Mouse (Mus musculus): ENCODE results near the gene Irak1bp1. TPM values are rescaled to one million over a fixed set of nuclear protein-coding genes. Genes with fewer than 3 reads are reported as not detected.

The Irak1bp1 gene
- polyA plus RNA-seq, 1 experiment from 2014 or later = 11.9 TPM

DNA sequence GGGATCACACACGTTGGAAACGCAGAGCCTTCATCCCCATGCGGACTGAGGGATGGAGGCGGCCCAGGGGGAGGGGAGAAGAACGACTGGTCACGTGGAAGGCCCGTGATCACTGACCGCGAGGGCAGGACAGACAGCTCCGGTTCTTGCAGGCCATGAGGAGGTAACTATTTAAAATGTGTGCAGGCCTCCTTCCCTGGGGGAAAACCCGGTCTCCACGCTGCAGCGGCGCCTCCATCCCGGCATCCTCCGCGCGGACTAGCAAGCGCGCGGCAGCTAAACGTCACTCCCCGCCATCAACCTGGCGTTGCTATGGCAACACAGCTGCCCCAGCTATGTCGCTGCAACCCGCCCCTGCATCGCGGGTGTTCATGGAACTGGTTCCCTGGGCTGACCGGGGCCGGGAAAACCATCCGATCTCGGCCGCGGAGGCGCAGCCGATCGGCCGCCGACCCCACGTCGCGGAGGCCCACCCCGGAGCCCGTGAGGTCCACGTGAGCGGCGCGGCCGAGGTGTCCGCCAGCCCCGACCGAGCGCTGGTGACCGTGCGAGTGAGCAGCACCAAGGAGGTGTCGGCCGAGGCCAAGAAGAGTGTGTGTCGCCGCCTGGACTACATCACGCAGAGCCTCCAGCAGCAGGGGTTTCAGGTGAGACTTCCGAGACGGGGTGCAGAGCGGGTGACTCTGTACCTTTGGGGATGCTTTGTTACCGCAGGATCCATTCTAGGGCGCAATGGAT is 522 bp downstream of the Irak1bp1 start:
- Histone ChIP-seq H3K9ac (ENCODE audit: low read length) (peak overlapping the region; percentile 75), H3K4me2 (ENCODE audit: low read depth, low read length) (peak overlapping the region; percentile 81), H3K36me3 (ENCODE audit: control insufficient read depth, insufficient read depth) (no peaks in the 10 kb centered on the region), H3K27me3 (ENCODE audit: control insufficient read depth, insufficient read depth, low read length) (no peaks in the 10 kb centered on the region), H3K27ac (ENCODE audit: low read length) (peak overlapping the region; percentile 74), H3K4me1 (ENCODE audit: control insufficient read depth, insufficient read depth, low read length) (peaks cover 6% of the 10 kb centered on the region), H3K9me3 (replicated peaks; ENCODE audit: control insufficient read depth, low read length) (no peaks in the 10 kb centered on the region), H3K4me3 (ENCODE audit: low read length) (peak overlapping the region; percentile 67)
- under 1% methylated on average over 65 of the region's 65 CpGs for WGBS
- ATAC-seq (replicated peaks; ENCODE audit: extremely low read depth, insufficient read depth, low FRiP score) = peak; percentile 91

DNA sequence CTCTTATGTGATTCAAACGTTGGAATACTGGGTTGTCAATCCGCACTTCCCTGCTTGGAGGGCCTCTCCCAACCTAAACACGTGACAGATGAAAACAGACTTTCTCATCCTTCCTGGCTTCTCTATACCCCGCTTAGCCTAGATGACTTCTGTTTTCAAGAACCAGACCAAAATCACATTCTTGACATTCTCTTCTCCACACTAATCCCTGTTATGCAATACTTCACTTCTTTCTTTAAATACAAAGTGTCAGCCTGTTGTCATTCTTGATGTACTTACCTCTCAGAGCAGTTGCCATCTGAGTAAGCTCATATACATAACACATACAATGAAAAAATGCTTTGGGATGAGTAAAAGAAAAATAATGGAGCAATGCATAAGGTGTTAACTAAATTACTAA is 2.6 kb downstream of the Irak1bp1 start:
- no peaks in the 10 kb centered on the region for H3K9me3 ChIP-seq (replicated peaks; ENCODE audit: control insufficient read depth, low read length)
- no peak overlapping the region for H3K27ac ChIP-seq (ENCODE audit: low read length)
- no peak overlapping the region for H3K4me3 ChIP-seq (ENCODE audit: low read length)
- WGBS = 35% methylated on average over 4 of the region's 4 CpGs
- H3K36me3 ChIP-seq (ENCODE audit: control insufficient read depth, insufficient read depth) = no peaks in the 10 kb centered on the region
- H3K27me3 ChIP-seq (ENCODE audit: control insufficient read depth, insufficient read depth, low read length) = no peaks in the 10 kb centered on the region
- H3K9ac ChIP-seq (ENCODE audit: low read length) = no peak overlapping the region
- ATAC-seq (replicated peaks; ENCODE audit: extremely low read depth, insufficient read depth, low FRiP score) = no peak
- H3K4me1 ChIP-seq (ENCODE audit: control insufficient read depth, insufficient read depth, low read length) = peaks cover 6% of the 10 kb centered on the region
- H3K4me2 ChIP-seq (ENCODE audit: low read depth, low read length) = no peak overlapping the region

DNA sequence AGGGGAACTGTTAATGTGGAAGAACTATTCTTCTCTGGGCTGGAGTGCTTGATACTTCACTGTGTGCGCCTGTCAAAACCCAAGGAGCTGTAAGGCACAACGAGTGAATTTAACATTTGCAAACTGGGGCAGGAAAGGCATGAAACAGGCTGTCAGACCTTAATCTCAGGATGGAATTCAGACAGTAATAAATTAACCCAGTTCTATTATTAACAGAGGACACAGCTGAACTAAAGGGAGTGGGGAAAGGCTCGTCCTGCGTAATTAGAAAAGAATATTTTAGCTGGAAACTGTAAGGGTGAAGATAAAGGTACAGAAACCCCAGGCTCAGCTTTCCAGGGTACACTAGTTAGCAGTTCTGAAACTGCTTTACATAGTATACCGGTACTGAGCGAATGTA is 6.6 kb downstream of the Irak1bp1 start:
- WGBS = 75% methylated on average over 6 of the region's 6 CpGs
- no peak for ATAC-seq (replicated peaks; ENCODE audit: extremely low read depth, insufficient read depth, low FRiP score)

DNA sequence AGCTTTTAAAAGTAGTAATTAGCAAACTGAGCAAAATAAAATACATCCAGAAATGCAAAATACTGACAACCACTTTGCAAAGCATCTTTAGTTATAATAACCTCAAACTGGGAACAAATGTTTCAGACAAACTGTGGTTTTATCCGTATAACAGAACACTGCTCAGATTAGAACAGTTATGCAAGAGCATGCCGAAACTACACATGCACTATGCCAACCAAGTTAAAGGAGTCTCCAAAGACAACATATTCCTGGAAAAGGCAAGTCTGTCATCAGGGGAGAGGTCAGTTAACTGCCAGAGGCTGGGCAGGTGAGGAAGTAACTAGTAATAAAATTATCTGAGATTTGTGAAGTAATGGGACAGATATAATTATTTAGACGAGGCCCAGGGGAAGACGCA is 13.3 kb downstream of the Irak1bp1 start:
- Histone ChIP-seq H3K4me3 (ENCODE audit: low read length) (no peak overlapping the region), H3K4me2 (ENCODE audit: low read depth, low read length) (no peak overlapping the region), H3K9ac (ENCODE audit: low read length) (no peak overlapping the region), H3K9me3 (replicated peaks; ENCODE audit: control insufficient read depth, low read length) (no peaks in the 10 kb centered on the region), H3K27me3 (ENCODE audit: control insufficient read depth, insufficient read depth, low read length) (no peaks in the 10 kb centered on the region), H3K36me3 (ENCODE audit: control insufficient read depth, insufficient read depth) (no peaks in the 10 kb centered on the region), H3K4me1 (ENCODE audit: control insufficient read depth, insufficient read depth, low read length) (no peaks in the 10 kb centered on the region), H3K27ac (ENCODE audit: low read length) (no peak overlapping the region)
- WGBS = 81% methylated on average over 4 of the region's 4 CpGs
- ATAC-seq (replicated peaks; ENCODE audit: extremely low read depth, insufficient read depth, low FRiP score) = no peak

More for the DNA sequence above, 6.6 kb downstream of the Irak1bp1 start:
- H3K9me3 ChIP-seq (replicated peaks; ENCODE audit: control insufficient read depth, low read length) = no peaks in the 10 kb centered on the region
- no peak overlapping the region for H3K9ac ChIP-seq (ENCODE audit: low read length)
- no peaks in the 10 kb centered on the region for H3K36me3 ChIP-seq (ENCODE audit: control insufficient read depth, insufficient read depth)
- no peak overlapping the region for H3K4me2 ChIP-seq (ENCODE audit: low read depth, low read length)
- 0 out of 2 replicates have a peak, but pooled peaks cover 2% of the 10 kb centered on the region for H3K4me1 ChIP-seq (ENCODE audit: control insufficient read depth, insufficient read depth, low read length)
- H3K27ac ChIP-seq (ENCODE audit: low read length) = no peak overlapping the region
- no peaks in the 10 kb centered on the region for H3K27me3 ChIP-seq (ENCODE audit: control insufficient read depth, insufficient read depth, low read length)
- no peak overlapping the region for H3K4me3 ChIP-seq (ENCODE audit: low read length)

DNA sequence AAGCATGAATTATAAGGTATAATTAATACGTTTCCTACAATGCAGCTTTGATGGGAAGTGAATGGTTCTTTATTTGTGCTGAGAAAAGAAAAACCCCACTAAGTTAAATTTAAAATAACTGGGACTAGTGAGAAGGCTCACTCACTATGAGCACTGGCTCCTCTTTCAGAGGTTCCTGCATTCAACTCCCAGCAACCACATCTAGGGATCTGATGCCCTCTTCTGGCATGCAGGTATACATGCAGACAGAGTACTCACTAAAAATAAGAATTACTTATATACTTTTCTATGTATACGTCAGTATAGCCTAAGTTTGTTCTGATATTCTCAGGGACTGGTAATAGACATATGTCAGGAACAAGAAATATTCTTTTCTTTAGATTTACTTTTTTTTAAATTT is 24.7 kb downstream of the Irak1bp1 start:
- 0 out of 2 replicates have a peak, but pooled peaks cover 4% of the 10 kb centered on the region for H3K4me1 ChIP-seq (ENCODE audit: control insufficient read depth, insufficient read depth, low read length)
- H3K27me3 ChIP-seq (ENCODE audit: control insufficient read depth, insufficient read depth, low read length) = no peaks in the 10 kb centered on the region
- H3K4me3 ChIP-seq (ENCODE audit: low read length) = no peak overlapping the region
- H3K9me3 ChIP-seq (replicated peaks; ENCODE audit: control insufficient read depth, low read length) = no peaks in the 10 kb centered on the region
- H3K27ac ChIP-seq (ENCODE audit: low read length) = no peak overlapping the region
- ATAC-seq (replicated peaks; ENCODE audit: extremely low read depth, insufficient read depth, low FRiP score) = no peak
- H3K9ac ChIP-seq (ENCODE audit: low read length) = no peak overlapping the region
- H3K4me2 ChIP-seq (ENCODE audit: low read depth, low read length) = no peak overlapping the region
- WGBS = 53% methylated on average over 2 of the region's 2 CpGs
- no peaks in the 10 kb centered on the region for H3K36me3 ChIP-seq (ENCODE audit: control insufficient read depth, insufficient read depth)

DNA sequence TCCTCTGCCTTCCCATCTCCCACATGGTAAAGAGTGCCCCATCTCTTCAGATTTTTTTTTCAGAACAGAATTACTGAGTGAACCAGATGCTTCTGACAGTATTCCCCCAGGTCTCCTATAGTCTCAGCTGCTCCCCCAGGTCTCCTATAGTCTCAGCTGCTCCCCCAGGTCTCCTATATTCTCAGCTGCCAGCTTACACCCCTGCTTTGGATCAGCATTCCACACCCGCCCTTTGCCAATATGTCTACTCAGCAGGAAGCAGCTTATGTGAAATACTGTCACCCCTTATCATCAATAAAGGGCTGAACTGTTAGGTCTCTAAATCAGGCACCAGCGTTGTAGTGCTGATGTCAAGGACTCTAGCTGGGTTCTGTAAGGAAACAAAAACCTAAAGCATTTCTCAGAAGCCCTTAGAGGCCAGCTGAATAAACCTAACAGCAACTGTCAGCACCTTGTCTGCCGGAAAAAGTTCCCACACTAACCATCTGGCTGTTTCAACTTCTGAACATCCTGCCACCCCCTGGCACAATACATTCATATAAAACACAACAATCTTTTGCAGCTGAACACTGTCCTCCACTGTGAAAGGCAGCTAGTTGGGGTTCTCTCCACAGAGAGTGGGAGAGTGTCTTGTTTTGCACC is 25.8 kb downstream of the Irak1bp1 start:
- H3K9me3 ChIP-seq (replicated peaks; ENCODE audit: control insufficient read depth, low read length) = no peaks in the 10 kb centered on the region
- H3K9ac ChIP-seq (ENCODE audit: low read length) = no peak overlapping the region
- H3K4me1 ChIP-seq (ENCODE audit: control insufficient read depth, insufficient read depth, low read length) = 0 out of 2 replicates have a peak, but pooled peaks cover 4% of the 10 kb centered on the region
- WGBS = 19% methylated on average over 3 of the region's 3 CpGs
- H3K27me3 ChIP-seq (ENCODE audit: control insufficient read depth, insufficient read depth, low read length) = no peaks in the 10 kb centered on the region
- no peak overlapping the region for H3K27ac ChIP-seq (ENCODE audit: low read length)
- H3K4me2 ChIP-seq (ENCODE audit: low read depth, low read length) = no peak overlapping the region
- H3K4me3 ChIP-seq (ENCODE audit: low read length) = no peak overlapping the region
- no peak for ATAC-seq (replicated peaks; ENCODE audit: extremely low read depth, insufficient read depth, low FRiP score)
- no peaks in the 10 kb centered on the region for H3K36me3 ChIP-seq (ENCODE audit: control insufficient read depth, insufficient read depth)

DNA sequence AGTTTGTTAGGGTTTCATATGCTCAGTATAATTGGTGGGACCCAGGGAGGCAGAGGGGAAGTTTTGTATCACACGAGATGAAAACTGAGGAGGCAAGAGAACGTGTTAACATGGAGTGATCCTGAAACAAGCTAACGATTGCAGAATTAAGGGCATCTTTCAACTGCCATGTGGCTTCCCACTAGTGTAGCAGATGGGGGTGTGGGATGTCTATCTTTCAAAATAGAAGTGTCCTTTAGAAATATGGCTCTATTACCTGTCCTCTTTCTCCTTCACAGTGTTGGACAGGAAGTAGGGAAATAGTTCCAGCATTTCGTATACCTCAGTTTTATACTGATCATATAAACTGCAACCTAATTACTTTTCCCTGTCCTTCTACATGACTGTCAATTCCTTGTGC is 26.9 kb downstream of the Irak1bp1 start:
- no peak overlapping the region for H3K27ac ChIP-seq (ENCODE audit: low read length)
- no peak overlapping the region for H3K9ac ChIP-seq (ENCODE audit: low read length)
- ATAC-seq (replicated peaks; ENCODE audit: extremely low read depth, insufficient read depth, low FRiP score) = no peak
- WGBS = 78% methylated on average over 4 of the region's 4 CpGs
- H3K4me1 ChIP-seq (ENCODE audit: control insufficient read depth, insufficient read depth, low read length) = 0 out of 2 replicates have a peak, but pooled peaks cover 4% of the 10 kb centered on the region
- H3K4me2 ChIP-seq (ENCODE audit: low read depth, low read length) = no peak overlapping the region
- H3K9me3 ChIP-seq (replicated peaks; ENCODE audit: control insufficient read depth, low read length) = no peaks in the 10 kb centered on the region
- no peaks in the 10 kb centered on the region for H3K27me3 ChIP-seq (ENCODE audit: control insufficient read depth, insufficient read depth, low read length)
- no peak overlapping the region for H3K4me3 ChIP-seq (ENCODE audit: low read length)
- H3K36me3 ChIP-seq (ENCODE audit: control insufficient read depth, insufficient read depth) = no peaks in the 10 kb centered on the region

DNA sequence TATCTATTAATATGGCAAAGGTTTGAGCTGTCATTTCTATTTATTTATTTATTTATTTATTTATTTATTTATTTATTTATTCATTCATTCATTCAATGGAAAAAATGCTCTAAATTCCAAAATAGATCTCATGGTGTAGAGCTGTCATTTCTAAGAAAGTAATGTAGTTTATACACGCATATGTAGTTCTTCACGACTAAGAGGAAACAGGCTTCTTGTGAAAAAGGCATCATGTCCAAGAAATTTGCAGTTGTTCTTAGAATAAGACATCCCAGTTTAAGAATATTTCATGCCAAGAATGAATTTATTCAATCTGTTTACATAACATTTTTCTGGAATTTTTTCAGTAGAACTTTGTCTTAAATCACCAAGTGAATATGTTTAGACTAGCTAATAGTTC is 31.5 kb downstream of the Irak1bp1 start:
- 0 out of 2 replicates have a peak, but pooled peaks cover 2% of the 10 kb centered on the region for H3K36me3 ChIP-seq (ENCODE audit: control insufficient read depth, insufficient read depth)
- no peaks in the 10 kb centered on the region for H3K27me3 ChIP-seq (ENCODE audit: control insufficient read depth, insufficient read depth, low read length)
- no peak overlapping the region for H3K9ac ChIP-seq (ENCODE audit: low read length)
- no peak overlapping the region for H3K4me2 ChIP-seq (ENCODE audit: low read depth, low read length)
- ATAC-seq (replicated peaks; ENCODE audit: extremely low read depth, insufficient read depth, low FRiP score) = no peak
- H3K9me3 ChIP-seq (replicated peaks; ENCODE audit: control insufficient read depth, low read length) = no peaks in the 10 kb centered on the region
- H3K4me3 ChIP-seq (ENCODE audit: low read length) = no peak overlapping the region
- H3K4me1 ChIP-seq (ENCODE audit: control insufficient read depth, insufficient read depth, low read length) = no peaks in the 10 kb centered on the region
- H3K27ac ChIP-seq (ENCODE audit: low read length) = no peak overlapping the region
- 82% methylated on average over 2 of the region's 2 CpGs for WGBS

DNA sequence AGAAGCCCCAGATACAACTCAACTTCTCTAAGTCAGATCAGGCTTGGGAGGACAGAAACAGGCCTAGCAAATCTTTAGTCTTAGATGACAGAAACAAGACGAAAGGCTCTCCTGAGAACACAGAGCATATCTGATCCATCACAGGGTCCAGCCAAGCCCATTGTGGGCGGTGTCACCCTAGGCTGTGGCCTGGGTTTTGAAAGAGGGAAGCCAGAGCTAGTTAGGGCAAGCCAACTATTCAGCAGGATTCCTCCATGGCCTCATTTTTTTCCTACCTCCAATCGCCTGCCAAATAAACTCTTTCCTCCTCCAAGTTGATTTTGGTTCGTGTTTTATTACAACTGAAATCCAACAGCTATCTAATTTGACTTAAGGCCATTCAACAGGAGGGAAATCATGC is 32.0 kb downstream of the Irak1bp1 start:
- Histone ChIP-seq H3K36me3 (ENCODE audit: control insufficient read depth, insufficient read depth) (0 out of 2 replicates have a peak, but pooled peaks cover 2% of the 10 kb centered on the region), H3K9ac (ENCODE audit: low read length) (no peak overlapping the region), H3K4me3 (ENCODE audit: low read length) (no peak overlapping the region), H3K9me3 (replicated peaks; ENCODE audit: control insufficient read depth, low read length) (no peaks in the 10 kb centered on the region), H3K27me3 (ENCODE audit: control insufficient read depth, insufficient read depth, low read length) (no peaks in the 10 kb centered on the region), H3K4me2 (ENCODE audit: low read depth, low read length) (no peak overlapping the region), H3K4me1 (ENCODE audit: control insufficient read depth, insufficient read depth, low read length) (no peaks in the 10 kb centered on the region), H3K27ac (ENCODE audit: low read length) (no peak overlapping the region)
- WGBS = 73% methylated on average over 4 of the region's 4 CpGs
- no peak for ATAC-seq (replicated peaks; ENCODE audit: extremely low read depth, insufficient read depth, low FRiP score)

All from heart, embryonic 16.5 days (tissue).